Mouse (Mus musculus) left cerebral cortex, adult 11 months (tissue): ENCODE measurements around the gene Fam50a.

Experiments
- DNase-seq: peaks from one replicate; pipeline ENCODE4 v3.0.0; 2022; ENCODE audit warnings: low spot score

Gene Fam50a

DNA sequence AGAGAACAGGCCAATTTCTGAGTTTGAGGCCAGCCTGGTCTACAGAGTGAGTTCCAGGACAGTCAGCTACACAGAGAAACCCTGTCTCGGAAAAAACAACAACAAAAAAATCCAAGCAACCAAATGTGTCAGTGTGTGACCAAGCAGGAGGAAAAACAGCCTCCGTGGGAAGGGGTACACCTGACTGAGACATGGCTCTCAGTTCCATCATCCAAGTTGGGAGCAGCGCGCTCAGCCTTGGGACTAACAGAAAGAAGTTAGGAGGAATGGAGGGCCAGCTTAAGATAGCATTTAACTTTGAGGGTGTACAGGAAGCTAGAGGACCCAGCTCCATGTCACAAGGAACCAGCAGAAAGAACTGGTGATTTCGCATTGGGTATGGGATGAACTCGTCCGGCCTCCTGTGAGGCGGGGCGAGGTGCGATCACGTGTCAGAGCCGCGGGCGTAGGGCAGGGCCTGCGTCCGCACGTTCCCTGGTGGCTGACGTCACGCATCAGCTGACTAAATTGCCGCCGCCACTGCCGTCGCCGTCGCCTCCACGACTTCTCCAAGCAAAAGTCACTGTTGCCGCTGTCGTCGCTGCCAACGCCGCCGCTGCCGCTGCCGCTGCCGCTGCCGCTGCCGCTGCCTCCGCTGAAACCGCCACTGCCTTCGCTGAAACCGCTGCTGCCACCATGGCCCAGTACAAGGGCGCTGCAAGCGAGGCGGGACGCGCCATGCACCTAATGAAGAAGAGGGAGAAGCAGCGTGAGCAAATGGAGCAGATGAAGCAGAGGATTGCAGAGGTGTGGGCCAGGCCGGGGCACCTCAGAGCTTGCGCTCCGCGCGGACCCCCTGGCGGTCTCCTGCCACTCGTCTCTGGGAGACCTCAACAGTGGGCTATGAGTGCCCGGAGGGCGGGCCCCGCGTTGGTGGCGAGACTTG lies at the start of gene Fam50a:
TSS of gene Fam50a (plus strand) at position 494 of the 925 bp plus-strand sequence.
- DNase-seq: peak; percentile 82

DNA sequence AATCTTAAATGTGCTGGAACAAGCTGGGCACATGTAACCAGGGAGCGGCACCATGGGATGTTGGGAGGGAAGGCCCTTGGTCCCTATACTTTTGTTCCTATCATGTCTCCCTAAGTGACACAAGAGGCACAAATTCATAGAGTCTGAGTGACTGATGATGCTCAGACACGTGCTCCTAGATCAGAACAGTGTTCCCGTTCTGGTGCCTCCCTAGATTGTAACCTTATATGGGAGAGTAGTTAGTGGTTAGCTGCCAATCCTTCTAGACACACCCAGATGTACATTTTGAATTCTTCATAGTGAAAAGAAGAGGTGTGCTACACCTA lies 43.1 kb upstream of the Fam50a start:
- DNase-seq: no peak

DNA sequence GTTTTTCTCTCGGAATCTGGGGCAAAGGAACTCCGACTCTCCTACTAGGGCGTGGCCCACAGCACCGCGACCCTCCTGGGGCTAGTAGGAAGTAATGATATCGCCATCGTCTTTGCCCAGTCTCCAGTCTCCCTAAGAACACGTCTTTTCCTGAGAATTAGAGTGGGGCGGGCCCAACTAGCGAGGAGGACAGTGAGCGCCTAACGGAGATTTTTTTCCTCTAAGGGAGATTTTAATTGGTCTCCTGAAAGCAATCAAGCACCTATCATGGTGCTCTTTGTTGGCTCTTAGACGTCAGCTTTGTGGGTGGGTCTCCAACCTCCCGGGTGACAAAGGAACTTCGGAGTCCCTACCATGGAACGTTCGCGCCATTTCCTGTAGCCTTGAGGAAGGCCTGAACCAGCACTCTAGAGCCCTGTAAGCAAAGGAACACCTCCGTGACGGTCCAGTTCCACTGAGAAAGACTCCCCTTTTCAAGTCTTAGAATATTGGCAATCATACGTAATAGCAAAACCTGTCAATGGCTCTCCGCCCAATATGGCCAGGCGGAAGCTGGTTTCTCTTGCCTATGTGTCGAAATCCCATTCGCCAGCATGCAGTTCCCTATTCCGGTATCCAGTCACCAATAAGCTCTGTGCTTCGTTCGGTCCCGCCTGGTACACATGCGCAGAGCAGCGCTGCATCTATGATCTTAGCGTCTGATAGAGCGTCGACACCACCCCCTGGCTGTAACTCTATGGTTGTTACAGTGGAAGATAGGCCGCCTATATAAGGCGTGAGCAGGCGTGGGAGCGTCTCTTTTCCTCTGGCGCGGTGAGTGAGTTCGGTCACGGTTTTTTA lies 42.6 kb upstream of the Fam50a start, which contains the start of gene Rpl10:
TSS of gene Rpl10 (plus strand) at position 751 of the 840 bp plus-strand sequence.
- DNase-seq: peak; percentile 93

DNA sequence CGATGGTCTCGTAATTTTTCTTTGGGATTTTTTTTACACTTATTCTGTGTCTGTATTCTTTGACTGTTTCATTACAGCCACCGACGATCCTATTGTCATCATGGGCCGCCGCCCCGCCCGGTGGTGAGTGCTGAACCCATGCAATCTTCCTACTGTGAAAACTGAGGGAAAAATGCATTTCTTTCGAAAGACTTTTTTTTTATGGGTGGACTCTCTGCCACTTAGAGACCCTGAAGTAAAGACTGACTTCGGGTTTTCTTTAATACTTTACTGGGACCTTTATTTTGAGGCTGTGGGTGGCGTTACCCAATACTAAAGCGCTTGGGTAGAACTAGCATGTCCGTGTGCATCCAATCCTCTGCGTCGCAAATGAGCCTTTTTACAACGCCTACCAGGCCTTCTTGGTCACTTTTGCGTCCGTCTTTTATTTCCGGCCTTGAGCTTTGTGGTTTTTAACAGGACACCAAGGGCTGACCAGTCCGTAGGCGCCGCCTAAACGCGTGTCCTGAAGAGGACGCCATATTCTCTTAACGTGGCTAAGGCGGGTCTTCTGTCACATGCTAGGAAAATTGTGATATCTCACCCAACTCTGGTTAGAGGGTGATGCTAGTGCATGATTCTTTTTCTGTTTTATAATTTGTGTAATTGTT lies 41.8 kb upstream of the Fam50a start:
- no peak for DNase-seq

DNA sequence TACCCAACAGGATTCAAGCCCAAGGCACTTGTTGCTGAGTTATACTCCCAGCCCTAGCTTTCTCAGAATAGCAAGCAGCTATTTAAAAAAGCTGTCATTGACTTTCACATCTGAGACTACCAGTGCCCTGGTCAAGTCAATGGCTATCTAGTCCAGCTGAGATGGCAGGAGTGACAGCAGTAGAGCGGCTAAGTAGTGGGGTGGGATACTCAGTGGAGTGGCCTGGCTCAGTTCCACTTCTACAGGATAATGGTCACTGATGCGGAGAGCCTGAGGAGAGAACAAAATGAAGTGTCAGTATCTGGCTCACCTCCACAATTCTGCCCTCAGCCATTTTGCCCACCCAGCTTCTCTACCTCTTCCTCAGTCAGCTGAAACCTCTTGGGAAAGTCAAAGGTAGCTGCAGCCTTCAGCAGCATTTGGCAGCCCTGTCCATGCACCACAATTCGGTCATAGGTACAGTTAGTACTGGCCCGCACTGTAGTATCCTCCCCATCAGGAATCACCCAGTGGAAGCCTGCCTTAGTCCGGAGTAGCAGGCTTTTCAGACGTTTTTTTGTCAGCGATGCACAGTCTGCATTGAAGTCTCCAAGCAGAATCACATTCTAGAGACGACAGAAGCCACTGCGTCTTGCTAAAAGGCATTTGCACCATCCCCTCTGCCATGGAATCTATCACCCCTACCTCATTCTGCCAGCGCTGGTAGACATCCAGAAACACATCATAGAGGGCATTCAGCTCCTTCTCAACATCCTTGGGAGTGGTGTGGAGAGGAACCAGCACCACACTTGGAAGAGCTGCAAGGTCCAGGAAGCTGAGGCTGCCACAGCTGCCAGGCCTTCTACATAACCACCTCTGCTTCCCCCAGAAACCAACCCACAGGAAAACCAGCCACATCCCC lies 39.2 kb upstream of the Fam50a start:
- no peak for DNase-seq

DNA sequence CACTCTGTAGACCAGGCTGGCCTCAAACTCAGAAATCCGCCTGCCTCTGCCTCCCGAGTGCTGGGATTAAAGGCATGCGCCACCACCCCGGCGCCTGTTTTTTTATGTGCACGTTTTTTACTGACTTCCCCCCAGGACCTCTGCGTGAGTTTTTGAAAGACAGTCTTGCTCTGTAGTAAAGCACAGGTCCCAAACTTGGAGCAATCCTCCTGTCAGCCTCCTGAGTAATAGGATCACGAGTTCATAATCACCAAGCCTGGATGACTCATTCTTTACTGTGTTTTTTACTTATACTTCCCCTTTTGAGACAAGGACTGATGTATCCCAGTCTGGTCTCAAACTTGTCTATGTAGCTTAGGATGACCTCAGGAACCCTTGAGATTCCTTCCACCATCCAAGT lies 34.9 kb upstream of the Fam50a start:
- DNase-seq: no peak

DNA sequence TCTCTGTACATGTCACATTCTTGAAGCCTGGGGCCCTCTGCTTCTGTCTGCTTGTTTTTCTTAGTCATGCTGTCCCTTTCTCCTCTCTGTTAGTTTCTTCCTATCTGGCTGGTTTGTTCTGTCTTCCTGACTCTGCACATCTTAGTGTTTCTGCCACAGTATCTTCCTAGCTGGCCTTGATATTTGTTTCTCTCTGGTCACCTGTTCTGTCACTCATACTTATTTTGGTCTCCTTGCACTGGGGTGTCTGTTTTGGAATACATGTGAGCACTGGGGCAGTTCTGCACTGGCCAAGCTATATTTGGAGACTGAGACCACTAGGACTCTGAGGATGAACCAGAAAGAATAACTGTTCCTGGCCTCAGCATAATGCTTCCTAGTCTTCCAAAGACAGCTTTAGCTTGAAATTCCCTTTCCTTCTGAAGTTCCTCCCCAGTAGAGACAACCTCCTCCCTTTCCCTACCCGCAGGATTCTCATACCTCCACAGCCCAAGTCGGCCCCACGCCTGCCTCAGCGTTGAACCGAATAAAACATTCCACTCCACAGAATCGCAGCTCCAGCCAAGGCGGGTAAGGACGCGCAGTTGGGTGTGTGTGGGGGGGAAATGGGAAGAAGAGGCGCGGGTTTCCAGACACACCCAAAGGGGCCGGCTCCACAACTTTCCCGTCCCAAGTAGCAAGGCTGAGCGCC lies 31.6 kb upstream of the Fam50a start:
- DNase-seq: no peak

DNA sequence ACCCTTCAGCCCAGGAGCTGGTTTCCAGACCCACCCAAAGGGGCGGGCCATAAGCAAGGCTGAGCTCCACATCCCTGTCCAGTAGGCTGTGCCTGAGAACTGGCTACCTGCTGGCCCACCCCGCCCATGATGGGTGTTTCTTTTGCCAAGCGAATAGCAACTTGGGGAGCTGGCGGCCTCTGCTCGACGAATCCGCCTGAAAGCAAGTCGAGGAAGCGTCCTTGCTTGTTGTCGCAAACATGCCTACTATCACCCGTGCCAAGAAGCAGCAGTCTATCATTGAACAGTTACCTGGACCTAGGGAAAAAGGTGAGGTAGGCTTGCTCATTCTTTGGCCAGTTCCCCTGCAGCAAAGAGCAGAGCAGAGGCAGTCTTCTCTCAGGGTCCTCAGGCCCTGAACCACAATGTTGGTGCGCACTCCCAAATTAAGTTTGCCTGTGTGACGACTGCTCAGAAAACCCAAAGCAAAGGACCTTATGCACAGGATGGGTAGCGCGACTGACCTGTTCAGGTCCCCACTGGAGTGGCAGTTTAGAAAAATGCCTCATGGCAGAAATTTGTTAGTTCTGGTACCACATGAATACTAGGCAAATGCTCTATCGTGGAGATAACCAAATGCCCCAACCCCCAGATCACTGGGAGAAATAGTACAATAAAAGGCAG lies 31.0 kb upstream of the Fam50a start, which contains the start of the genes Taz and Dnase1l1:
TSS of gene Taz (plus strand) at position 181 of the 663 bp plus-strand sequence.
TSS of gene Dnase1l1 (minus strand) at position 606 of the 663 bp plus-strand sequence.
- DNase-seq: no peak

DNA sequence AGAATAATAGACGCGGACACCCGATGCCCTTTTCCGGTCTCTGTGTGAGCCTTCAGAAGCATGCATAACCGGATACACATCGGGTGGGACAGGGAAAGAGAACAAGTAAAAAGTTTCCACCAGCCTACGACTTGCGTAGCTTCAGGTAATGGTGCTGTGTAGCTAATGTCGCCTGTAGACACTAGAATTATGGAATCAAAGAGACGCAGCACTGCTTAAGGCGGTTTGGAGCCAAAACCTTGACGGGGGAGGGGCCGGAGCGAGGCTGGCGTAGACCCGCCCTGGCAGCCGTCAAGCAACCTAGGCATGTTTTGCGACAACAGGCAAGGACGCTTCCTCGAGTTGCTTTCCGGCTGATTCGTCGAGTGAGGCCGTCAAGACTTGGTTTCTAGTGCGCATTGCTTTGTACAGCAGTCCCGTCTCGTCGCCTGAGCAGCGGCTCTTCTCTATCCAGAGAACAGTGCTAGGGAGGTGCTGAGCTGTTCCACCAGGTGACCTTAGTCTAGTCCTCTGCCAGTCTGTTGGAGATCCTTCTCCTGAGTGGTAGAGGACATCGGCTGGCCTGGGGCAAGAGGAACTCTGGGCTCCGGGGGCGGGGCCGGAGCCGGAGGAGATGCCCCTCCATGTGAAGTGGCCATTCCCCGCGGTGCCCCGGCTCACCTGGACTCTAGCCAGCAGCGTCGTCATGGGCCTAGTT lies 30.3 kb upstream of the Fam50a start:
- DNase-seq: peak; percentile 70

DNA sequence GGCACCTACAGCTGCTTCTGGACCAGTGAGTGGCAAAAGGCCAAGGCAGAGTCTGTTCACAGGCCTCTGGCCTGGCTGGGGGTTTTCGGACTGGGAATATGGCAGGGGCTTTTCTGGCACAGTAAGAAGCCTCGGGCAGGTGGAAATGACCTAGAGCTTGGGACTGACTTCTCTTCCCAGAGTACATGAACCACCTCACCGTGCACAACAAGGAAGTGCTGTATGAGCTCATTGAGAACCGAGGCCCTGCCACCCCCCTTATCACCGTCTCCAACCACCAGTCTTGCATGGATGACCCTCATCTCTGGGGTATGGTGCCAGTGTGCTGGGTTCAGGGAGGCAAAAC lies 29.8 kb upstream of the Fam50a start:
- DNase-seq: no peak

DNA sequence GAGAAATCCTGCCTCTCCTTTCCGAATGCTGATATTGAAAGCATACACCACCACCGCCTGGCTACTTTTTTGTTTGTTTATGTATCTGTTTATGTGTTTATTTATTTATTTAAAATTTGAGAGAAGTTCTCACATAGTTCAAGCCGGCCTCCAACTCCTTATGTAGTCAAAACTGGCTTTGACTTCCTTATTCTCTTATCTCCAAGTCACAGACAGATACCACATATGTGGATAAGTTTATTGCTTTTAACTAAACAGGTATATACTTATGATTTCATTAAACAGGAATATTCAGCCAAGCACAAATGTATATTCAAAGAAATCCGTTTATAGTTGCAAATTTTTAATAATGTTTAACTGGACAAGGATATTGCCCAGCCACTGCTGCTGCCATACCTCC lies 19.4 kb upstream of the Fam50a start:
- DNase-seq: no peak

DNA sequence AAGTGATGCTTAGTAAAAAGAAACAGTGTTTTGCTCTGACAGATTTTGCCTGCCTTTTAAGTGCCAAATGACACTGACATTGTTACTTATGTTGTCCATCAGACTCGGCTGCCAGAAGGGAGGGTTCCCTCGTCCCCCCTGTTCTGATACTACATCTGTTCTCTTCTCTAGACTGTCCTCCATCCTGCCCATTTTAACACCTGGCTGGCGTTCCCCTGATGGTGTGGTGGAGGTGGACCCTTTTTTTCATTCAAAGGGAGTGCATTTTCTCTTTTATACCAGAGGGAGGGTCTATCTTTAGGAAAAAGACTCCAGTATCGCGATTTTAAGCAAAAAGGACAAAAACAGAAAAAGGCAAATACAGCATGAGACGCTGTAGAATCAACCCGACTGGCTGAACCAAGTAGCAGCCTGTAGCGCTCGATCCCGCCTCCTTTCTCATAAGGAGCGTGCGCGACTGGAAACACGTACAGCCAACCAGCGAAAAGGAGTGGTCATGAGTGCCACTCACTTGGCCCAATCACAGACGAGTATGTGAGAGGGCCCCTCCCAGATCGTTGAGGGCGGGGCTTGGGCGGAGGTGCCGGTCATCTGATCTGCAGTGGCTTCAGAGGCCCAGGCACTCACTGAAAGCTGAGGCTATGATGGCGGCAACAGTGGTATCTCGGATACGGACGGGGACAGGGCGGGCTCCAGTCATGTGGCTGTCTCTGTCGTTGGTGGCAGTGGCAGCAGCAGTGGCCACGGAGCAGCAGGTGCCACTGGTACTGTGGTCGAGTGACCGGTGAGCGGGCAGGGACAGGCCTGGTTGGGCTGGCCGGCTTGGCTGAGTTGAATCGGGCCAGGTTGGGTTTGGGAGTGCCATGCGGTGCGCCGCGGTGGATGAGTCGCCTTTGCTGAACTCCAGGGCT lies 16.0 kb upstream of the Fam50a start, which contains the start of gene Atp6ap1:
TSS of gene Atp6ap1 (plus strand) at position 560 of the 911 bp plus-strand sequence.
- peak; percentile 92 for DNase-seq

DNA sequence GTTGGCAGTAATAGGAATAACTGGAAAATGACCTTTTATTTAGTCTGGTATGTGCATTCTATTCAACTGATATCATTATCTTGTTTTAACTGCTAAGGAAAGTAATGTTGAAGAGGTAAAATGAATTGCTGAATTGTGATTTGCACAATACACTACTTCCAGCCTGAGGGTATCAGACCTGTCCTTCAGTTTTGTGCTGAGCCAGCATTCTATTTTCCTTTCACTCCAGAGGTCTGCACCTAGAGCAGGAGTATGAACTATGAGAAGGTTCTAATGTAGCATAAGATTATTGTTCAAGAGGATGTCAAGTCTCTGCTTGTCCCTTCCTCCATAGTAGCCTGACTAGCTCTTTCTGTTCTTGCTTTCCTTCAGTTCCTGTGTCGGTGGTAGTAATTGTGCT lies 14.5 kb upstream of the Fam50a start:
- DNase-seq: no peak

DNA sequence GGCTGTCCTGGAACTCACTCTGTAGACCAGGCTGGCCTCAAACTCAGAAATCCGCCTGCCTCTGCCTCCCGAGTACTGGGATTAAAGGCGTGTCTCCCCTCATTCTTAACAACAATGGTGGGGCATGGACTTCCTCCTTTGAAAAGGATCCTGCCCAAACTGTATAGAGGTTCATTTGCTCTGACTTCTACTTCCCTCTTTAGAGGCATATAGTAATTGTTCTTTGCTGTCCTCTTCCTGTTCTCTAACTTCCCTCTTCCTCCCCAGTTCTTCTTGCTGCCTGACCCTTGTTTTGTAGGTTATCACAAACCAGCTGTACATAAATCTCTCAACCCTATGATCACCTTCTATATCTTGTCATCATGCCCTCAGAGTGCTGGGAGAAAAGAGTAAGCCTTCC lies 13.1 kb upstream of the Fam50a start:
- no peak for DNase-seq

DNA sequence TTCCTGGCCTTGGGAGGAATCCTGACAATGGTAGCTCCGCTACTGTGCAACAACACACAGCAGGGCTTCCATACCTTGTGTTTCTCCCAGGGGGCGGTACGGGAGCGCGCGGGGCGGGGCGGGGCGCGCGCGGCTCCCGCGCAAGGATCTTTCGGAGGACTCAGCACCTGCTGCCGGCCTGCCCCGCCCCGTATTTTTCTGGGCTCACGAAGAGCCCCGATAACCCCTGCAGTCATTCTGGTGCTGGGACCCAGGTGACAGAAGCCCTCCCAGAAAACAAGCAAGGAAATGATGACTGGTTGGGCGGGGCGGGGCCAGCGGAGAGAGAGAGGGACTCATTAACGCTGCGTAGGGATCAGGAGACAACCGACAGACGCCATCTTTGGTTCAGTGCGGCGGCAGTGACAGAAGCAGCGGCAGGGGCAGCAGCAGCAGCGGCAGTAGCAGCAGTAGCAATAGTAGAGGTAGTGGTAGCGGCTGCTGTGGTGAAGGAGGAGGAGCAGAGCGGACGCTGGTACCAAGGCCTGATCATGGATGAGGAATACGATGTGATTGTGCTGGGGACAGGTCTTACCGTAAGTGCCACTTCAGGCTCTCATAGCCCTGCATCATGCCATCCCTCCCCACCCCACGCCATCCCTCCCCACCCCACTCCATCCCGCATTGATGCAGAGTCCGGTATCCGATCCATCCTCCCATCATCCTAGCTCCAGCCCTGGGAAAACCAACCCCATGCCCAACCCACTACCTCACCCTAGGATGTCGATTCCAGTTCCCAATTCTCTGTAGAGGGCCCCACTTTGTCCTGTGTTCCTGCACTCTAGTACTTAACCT lies 7.7 kb upstream of the Fam50a start, which contains the start of gene Gdi1:
TSS of gene Gdi1 (plus strand) at position 132 of the 834 bp plus-strand sequence.
- DNase-seq: peak; percentile 48

DNA sequence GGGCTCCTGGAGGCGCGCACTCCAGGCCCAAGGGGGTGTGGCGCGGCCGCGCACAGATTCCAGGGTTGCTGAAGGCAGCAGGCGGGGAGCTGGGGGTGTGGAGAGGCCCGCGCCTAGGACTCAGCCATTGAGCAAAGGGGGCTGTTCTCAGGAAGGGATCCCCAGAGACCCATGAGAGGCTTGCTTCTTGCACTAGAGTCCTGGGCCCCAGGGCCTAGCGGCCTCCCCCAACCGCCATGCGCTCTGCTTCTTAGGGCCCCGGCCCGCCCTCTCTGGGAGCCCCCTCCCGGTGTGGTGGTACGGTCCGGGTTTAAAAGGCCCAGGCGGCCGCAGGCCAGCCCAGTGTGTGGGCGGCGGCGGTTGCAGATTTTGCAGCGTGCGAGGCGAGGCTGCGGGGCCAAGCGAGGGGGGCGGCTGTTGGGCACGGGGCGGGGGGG lies 15.9 kb downstream of the Fam50a start, which contains the start of gene Plxna3:
TSS of gene Plxna3 (plus strand) at position 342 of the 437 bp plus-strand sequence.
- peak; percentile 42 for DNase-seq

DNA sequence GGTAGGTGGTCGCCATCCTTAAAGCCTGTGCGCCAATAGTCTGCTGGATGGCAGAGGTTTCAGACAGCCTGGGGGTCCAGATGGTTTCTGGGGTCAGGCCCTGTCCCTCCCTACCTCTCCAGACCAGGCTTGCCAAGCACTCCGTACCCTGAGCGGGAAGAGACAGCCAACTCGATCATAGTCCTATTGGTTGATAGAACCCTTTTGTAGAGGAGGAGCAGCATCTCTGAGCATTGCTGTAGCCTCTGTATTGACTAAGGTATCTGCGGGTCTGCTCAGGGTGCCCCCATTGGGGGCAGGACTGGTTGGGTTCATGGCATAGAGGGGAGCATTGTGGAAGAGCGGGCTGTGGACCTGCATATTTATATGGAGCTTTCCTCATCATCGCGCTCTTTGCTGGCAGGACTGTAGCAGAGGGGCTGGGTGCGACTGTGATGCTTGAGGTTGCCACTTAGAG lies 16.4 kb downstream of the Fam50a start:
- DNase-seq: no peak
